Mouse (Mus musculus): ENCODE data around the gene Dtx3. TPM values are rescaled to one million over a fixed set of nuclear protein-coding genes. Genes with fewer than 3 reads are reported as not detected.
"Not testable (repeated sequence)": the region's sequence is repeated elsewhere in the genome, so short reads cannot be mapped to it uniquely, and the experiment has no call there.

Gene Dtx3
- polyA plus RNA-seq, 1 experiment from 2014 or later: 204 TPM

DNA sequence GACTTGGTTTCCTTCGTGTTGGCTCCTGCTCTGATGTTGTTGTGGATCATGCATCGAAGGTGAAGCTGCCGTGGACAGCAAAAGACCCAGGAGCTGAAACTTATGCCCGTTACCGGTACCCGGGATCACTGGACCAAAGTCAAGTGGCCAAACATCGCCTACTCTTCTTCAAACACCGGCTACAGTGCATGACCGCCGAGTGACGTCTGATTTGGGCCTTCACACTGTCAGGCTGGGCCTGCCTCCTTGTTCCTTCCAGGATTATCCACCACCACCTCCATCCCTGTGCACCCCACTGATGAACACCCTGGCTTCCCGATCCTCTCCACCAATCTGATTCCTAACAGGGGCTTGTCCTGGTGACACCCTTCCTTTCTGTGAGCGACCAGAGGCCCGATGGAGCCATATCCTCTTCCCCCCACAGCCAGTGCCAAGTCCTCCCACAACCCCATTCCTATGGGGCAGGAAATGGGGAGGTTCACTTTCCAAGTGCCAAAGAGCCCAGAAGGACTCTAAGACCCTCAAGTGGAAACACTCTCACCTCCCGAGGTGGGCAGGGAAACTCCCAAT is 23.8 kb downstream of the Dtx3 start:
- H3K4me2 ChIP-seq (replicated peaks): no peak overlapping the region
- 86% methylated on average over 15 of the region's 15 CpGs for WGBS
- no peak overlapping the region for H3K9ac ChIP-seq (replicated peaks)
- no peaks in the 10 kb centered on the region for H3K9me3 ChIP-seq
- H3K27me3 ChIP-seq: peaks cover 80% of the 10 kb centered on the region
- H3K36me3 ChIP-seq: no peaks in the 10 kb centered on the region
- no peak overlapping the region for H3K27ac ChIP-seq (replicated peaks)
- no peak for ATAC-seq (ENCODE audit: low FRiP score, low read depth)
- H3K4me3 ChIP-seq: no peak overlapping the region
- peaks cover 18% of the 10 kb centered on the region for H3K4me1 ChIP-seq

- peak; percentile 70 for ATAC-seq (ENCODE audit: low FRiP score, low read depth)
- H3K9me3 ChIP-seq: no peaks in the 10 kb centered on the region
- H3K9ac ChIP-seq (replicated peaks): no peak overlapping the region
- WGBS: 1% methylated on average over 29 of the region's 29 CpGs
- H3K4me1 ChIP-seq: peaks cover 26% of the 10 kb centered on the region
- H3K27ac ChIP-seq (replicated peaks): no peak overlapping the region
- H3K4me3 ChIP-seq: peak overlapping the region; percentile 32
- H3K27me3 ChIP-seq: peaks cover 80% of the 10 kb centered on the region
- peak overlapping the region; percentile 54 for H3K4me2 ChIP-seq (replicated peaks)
- H3K36me3 ChIP-seq: no peaks in the 10 kb centered on the region
Observed at GRCm38 (mm10) chr10:127170837-127171272, 24.7 kb downstream of the Dtx3 start.

- Histone ChIP-seq H3K4me1 (peaks cover 33% of the 10 kb centered on the region), H3K36me3 (no peaks in the 10 kb centered on the region), H3K9me3 (no peaks in the 10 kb centered on the region), H3K9ac (replicated peaks) (no peak overlapping the region), H3K27me3 (peaks cover 88% of the 10 kb centered on the region), H3K4me3 (peak overlapping the region; percentile 32), H3K27ac (replicated peaks) (no peak overlapping the region), H3K4me2 (replicated peaks) (peak overlapping the region; percentile 54)
- WGBS: 2% methylated on average over 22 of the region's 22 CpGs
- no peak for ATAC-seq (ENCODE audit: low FRiP score, low read depth)
Observed at GRCm38 (mm10) chr10:127170002-127170401, 25.5 kb downstream of the Dtx3 start.

GRCm38 (mm10) chr10:127167614-127168192 is 27.8 kb downstream of the Dtx3 start:
- Histone ChIP-seq H3K4me1 (peaks cover 36% of the 10 kb centered on the region), H3K9ac (replicated peaks) (no peak overlapping the region), H3K4me2 (replicated peaks) (no peak overlapping the region), H3K4me3 (no peak overlapping the region), H3K27ac (replicated peaks) (no peak overlapping the region), H3K36me3 (no peaks in the 10 kb centered on the region), H3K9me3 (no peaks in the 10 kb centered on the region), H3K27me3 (peaks cover 86% of the 10 kb centered on the region)
- WGBS: 55% methylated on average over 10 of the region's 10 CpGs
- no peak for ATAC-seq (ENCODE audit: low FRiP score, low read depth)

DNA sequence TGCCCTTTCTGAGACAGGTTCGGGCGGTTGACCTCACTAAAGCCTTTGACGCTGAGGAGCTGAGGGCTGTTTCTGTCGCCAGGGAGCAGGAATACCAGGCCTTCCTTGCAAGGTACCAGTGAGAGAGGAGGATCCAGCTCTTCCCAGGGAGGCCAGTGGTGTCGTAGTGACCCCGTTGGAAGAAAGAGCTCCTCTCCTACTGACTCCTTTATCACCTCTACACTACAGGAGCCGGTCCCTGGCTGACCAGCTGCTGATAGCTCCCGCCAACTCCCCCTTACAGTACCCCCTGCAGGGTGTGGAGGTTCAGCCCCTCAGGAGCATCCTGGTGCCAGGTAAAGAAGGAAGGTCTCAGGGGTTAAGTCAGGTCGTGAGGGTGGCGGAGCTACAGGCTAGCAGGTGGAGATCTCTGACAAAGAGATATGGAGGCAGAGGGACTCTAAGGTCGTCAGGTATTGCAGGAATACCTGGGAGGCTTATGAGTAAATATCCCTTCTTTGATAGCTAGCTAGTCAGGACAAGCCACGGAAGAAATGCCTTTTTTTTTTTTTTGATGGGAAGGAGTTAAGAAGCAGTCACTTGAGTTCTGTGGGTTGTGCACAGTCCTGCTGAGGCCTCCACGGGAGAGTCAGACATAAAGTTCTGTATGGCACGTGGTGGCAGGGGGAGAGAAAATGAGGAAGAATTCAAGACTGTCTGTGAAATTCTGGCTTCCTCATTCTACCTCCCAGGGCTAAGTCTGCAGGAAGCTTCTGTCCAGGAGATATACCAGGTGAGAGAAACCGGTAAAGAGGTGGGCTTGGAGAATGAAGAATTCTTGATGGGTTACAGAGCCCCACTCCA is 28.5 kb downstream of the Dtx3 start:
- Histone ChIP-seq H3K4me2 (replicated peaks) (peak overlapping the region; percentile 99), H3K36me3 (no peaks in the 10 kb centered on the region), H3K9ac (replicated peaks) (peak overlapping the region; percentile 81), H3K27ac (replicated peaks) (0 out of 2 replicates have a peak overlapping the region, but pooled peaks have one; percentile 69), H3K4me1 (peaks cover 36% of the 10 kb centered on the region), H3K4me3 (peak overlapping the region; percentile 63), H3K27me3 (peaks cover 82% of the 10 kb centered on the region), H3K9me3 (no peaks in the 10 kb centered on the region)
- no peak for ATAC-seq (ENCODE audit: low FRiP score, low read depth)
- WGBS: 20% methylated on average over 15 of the region's 15 CpGs

- 3% methylated on average over 11 of the region's 11 CpGs for WGBS
- H3K4me1 ChIP-seq: peaks cover 36% of the 10 kb centered on the region
- H3K9ac ChIP-seq (replicated peaks): peak overlapping the region; percentile 81
- peaks cover 75% of the 10 kb centered on the region for H3K27me3 ChIP-seq
- no peaks in the 10 kb centered on the region for H3K36me3 ChIP-seq
- H3K4me3 ChIP-seq: peak overlapping the region; percentile 63
- no peaks in the 10 kb centered on the region for H3K9me3 ChIP-seq
- peak overlapping the region; percentile 99 for H3K4me2 ChIP-seq (replicated peaks)
- H3K27ac ChIP-seq (replicated peaks): peak overlapping the region; percentile 69; the same call in 1 of the 2 replicates
- ATAC-seq (ENCODE audit: low FRiP score, low read depth): no peak
Observed at GRCm38 (mm10) chr10:127166404-127166715, 29.2 kb downstream of the Dtx3 start.

GRCm38 (mm10) chr10:127165654-127166403 is 29.7 kb downstream of the Dtx3 start:
- H3K36me3 ChIP-seq: no peaks in the 10 kb centered on the region
- peak; percentile 29 for ATAC-seq (ENCODE audit: low FRiP score, low read depth)
- H3K27ac ChIP-seq (replicated peaks): peak overlapping the region; percentile 69
- WGBS: under 1% methylated on average over 56 of the region's 56 CpGs
- peak overlapping the region; percentile 81 for H3K9ac ChIP-seq (replicated peaks)
- H3K27me3 ChIP-seq: peaks cover 70% of the 10 kb centered on the region
- H3K9me3 ChIP-seq: no peaks in the 10 kb centered on the region
- peak overlapping the region; percentile 63 for H3K4me3 ChIP-seq
- peak overlapping the region; percentile 99 for H3K4me2 ChIP-seq (replicated peaks)
- peaks cover 32% of the 10 kb centered on the region for H3K4me1 ChIP-seq

DNA sequence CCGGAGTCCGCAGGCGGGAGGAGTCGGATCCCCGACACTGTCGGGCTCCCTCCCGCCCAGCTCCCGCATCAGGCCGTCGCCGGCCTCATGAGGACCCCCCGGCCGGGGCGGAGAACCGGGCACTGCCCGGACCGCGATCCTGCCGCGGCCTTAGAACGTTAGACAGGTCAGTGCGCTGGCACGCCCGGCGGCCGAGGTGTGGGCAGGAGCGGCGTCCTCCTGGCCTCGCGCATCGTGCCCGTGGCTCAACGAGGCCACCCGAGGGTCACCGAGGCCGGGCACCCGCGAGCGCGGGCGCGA is 30.2 kb downstream of the Dtx3 start:
- Histone ChIP-seq H3K27me3 (peaks cover 65% of the 10 kb centered on the region), H3K36me3 (no peaks in the 10 kb centered on the region), H3K27ac (replicated peaks) (peak overlapping the region; percentile 69), H3K4me2 (replicated peaks) (peak overlapping the region; percentile 99), H3K9ac (replicated peaks) (peak overlapping the region; percentile 81), H3K9me3 (no peaks in the 10 kb centered on the region), H3K4me3 (peak overlapping the region; percentile 63), H3K4me1 (peaks cover 27% of the 10 kb centered on the region)
- peak; percentile 69 for ATAC-seq (ENCODE audit: low FRiP score, low read depth)
- under 1% methylated on average over 37 of the region's 42 CpGs for WGBS

DNA sequence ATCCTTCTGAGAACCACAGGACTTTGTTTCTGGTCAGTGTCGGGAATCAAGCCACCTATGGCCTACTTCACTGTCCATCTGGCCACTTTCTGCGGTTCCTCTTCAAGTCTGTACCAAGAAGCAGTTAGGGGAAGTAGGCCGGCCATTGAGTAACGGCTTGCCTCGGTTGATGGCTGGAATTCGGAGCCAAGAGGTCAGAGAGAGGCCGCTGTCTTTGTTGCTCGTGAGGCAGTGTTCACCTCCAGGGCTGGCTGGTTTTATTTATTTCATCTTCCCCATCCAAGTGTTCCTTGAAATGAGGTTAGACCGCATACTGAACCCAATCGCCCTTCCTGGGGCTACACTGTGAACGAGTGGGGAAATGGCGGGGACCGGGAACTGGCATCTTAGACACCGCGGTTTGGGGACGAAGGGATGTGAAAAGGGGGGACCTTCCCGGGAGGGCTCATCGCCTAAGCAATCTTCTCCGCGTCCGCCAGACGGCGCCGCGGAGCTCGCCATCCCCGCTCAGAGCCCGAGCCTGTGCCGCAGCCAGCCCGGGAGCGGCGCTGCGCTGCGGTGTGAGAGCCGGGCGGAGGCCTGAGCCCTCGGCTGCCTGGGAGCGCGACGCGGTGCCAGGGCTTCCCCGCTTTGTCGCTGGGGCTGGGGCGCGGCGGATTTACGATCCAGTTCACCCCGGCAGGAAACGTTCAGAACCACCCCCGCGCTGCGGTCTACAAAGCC is 30.7 kb downstream of the Dtx3 start, which contains the start of gene B4galnt1:
B4galnt1 (plus strand) TSS at position 595 of the 723 bp plus-strand sequence.
- 2% methylated on average over 52 of the region's 52 CpGs for WGBS
- Histone ChIP-seq H3K4me1 (peaks cover 22% of the 10 kb centered on the region), H3K9ac (replicated peaks) (peak within 1 kb of the TSS; percentile 81), H3K9me3 (no peaks in the 10 kb centered on the region), H3K4me2 (replicated peaks) (peak within 1 kb of the TSS; percentile 99), H3K27me3 (peaks cover 60% of the 10 kb centered on the region), H3K27ac (replicated peaks) (peak within 1 kb of the TSS; percentile 69), H3K36me3 (no peaks in the 10 kb centered on the region), H3K4me3 (peak within 1 kb of the TSS; percentile 63)
- peak; percentile 92 for ATAC-seq (ENCODE audit: low FRiP score, low read depth)

GRCm38 (mm10) chr10:127164190-127164589 is 31.3 kb downstream of the Dtx3 start:
- H3K36me3 ChIP-seq: no peaks in the 10 kb centered on the region
- peaks cover 54% of the 10 kb centered on the region for H3K27me3 ChIP-seq
- peaks cover 20% of the 10 kb centered on the region for H3K4me1 ChIP-seq
- no peak overlapping the region for H3K27ac ChIP-seq (replicated peaks)
- H3K9ac ChIP-seq (replicated peaks): no peak overlapping the region
- H3K9me3 ChIP-seq: no peaks in the 10 kb centered on the region
- no peak overlapping the region for H3K4me3 ChIP-seq
- peak overlapping the region; percentile 99; the same call in 1 of the 2 replicates for H3K4me2 ChIP-seq (replicated peaks)
- 92% methylated on average over 4 of the region's 4 CpGs for WGBS
- ATAC-seq (ENCODE audit: low FRiP score, low read depth): no peak

DNA sequence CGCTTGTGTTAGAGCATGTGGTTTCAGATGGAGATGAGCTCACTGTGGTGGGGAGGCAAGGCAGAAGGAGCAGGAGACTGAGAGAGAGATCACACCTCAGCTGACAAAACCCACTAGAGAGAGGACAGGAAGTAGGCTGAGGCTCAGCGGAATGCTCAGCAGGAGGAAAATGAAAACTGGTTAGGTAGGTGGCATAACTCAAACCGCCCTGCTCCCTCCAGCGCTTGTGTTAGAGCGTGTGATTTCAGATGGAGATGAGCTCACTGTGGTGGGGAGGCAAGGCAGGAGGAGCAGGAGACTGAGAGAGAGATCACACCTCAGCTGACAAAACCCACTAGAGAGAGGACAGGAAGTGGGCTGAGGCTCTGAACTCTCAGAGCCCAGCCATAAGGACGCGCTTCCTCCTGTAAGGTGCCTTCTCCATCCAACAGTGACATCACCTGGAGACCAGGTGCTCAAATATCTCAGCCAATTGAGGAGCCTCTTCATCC is 32.7 kb downstream of the Dtx3 start:
- not testable (repeated sequence) for H3K9ac ChIP-seq (replicated peaks); H3K4me3 ChIP-seq; ATAC-seq (ENCODE audit: low FRiP score, low read depth); H3K9me3 ChIP-seq; H3K27ac ChIP-seq (replicated peaks); H3K36me3 ChIP-seq; H3K4me2 ChIP-seq (replicated peaks)
- peaks cover 20% of the 10 kb centered on the region for H3K4me1 ChIP-seq
- H3K27me3 ChIP-seq: peaks cover 41% of the 10 kb centered on the region
- WGBS: 66% methylated on average over 7 of the region's 7 CpGs
